Mouse (Mus musculus) heart, embryonic 15.5 days (tissue): Measurements from ENCODE around the gene Gm48551. TPM values are rescaled to one million over a fixed set of nuclear protein-coding genes. Genes with fewer than 3 reads are reported as not detected.

ENCODE experiments used
- ATAC-seq: fragments of 200-750 bp; cut with Nextera tagmentation; replicated peaks from 2 replicates; pipeline ENCODE4 v1.8.0; 2017; ENCODE audit warnings: low read depth, moderate TSS enrichment; ENCODE audit not compliant: insufficient number of reproducible peaks, insufficient read depth, low FRiP score
- H3K27ac ChIP-seq: fragments of 300-500 bp; sonication (generic); 2 replicates; pipeline ENCODE4 v1.5.1; 2015; ENCODE audit warnings: mild to moderate bottlenecking, inconsistent platforms
- H3K27me3 ChIP-seq: fragments of 300-500 bp; sonication (generic); 2 replicates; pipeline ENCODE4 v1.6.1; 2015; ENCODE audit warnings: inconsistent platforms
- H3K36me3 ChIP-seq: fragments of 300-500 bp; sonication (generic); 2 replicates; pipeline ENCODE4 v1.6.1; 2015; ENCODE audit warnings: mild to moderate bottlenecking, inconsistent platforms
- H3K4me1 ChIP-seq: fragments of 300-500 bp; sonication (generic); replicated peaks from 2 replicates; pipeline ENCODE4 v1.6.1; 2015; ENCODE audit warnings: inconsistent platforms
- H3K4me2 ChIP-seq: fragments of 300-500 bp; sonication (generic); 2 replicates; pipeline ENCODE4 v1.6.1; 2015; ENCODE audit warnings: inconsistent platforms, mild to moderate bottlenecking, moderate library complexity
- H3K4me3 ChIP-seq: fragments of 300-500 bp; sonication (generic); 2 replicates; pipeline ENCODE4 v1.5.1; 2015; ENCODE audit warnings: mild to moderate bottlenecking, inconsistent platforms
- H3K9ac ChIP-seq: fragments of 300-500 bp; sonication (generic); 2 replicates; pipeline ENCODE4 v1.6.1; 2015; ENCODE audit warnings: mild to moderate bottlenecking, inconsistent platforms
- H3K9me3 ChIP-seq: fragments of 300-500 bp; sonication (generic); replicated peaks from 2 replicates; pipeline ENCODE4 v1.6.1; 2016; ENCODE audit warnings: inconsistent platforms
- WGBS: fragments of 180-500 bp; shearing (Covaris S2); methylation state at CpG from one replicate; pipeline ENCODE4 v1.1.7; 2015; ENCODE audit warnings: mixed read lengths; 5-methylcytosine and 5-hydroxymethylcytosine counted together
- polyA plus RNA-seq: library from polyadenylated mRNA; unstranded; fragments of >200 nt; fragmentation: Nextera tagmentation; extraction: Ambion mirVana; gene quantifications from 2 replicates; pipeline ENCODE4 v1.2.1, GENCODE M21; 2015

The Gm48551 gene
- polyA plus RNA-seq, 1 experiment from 2014 or later = 2.2 TPM

- no peak for ATAC-seq
- H3K4me1 ChIP-seq = peaks cover 62% of the 10 kb centered on the region
- H3K9ac ChIP-seq = no peak overlapping the region
- WGBS = 43% methylated on average over 2 of the region's 2 CpGs
- H3K27me3 ChIP-seq = no peaks in the 10 kb centered on the region
- H3K27ac ChIP-seq = peak overlapping the region; percentile 99
- no peaks in the 10 kb centered on the region for H3K36me3 ChIP-seq
- H3K9me3 ChIP-seq = no peaks in the 10 kb centered on the region
- H3K4me3 ChIP-seq = no peak overlapping the region
- H3K4me2 ChIP-seq = peak overlapping the region; percentile 79
Measured at GRCm38 (mm10) chr10:81429092-81429491, 44.8 kb downstream of the Gm48551 start.

GRCm38 (mm10) chr10:81429605-81430061, 45.4 kb downstream of the Gm48551 start:
- H3K27ac ChIP-seq = peak overlapping the region; percentile 99
- no peaks in the 10 kb centered on the region for H3K27me3 ChIP-seq
- H3K9me3 ChIP-seq = no peaks in the 10 kb centered on the region
- H3K9ac ChIP-seq = peak overlapping the region; percentile 84
- ATAC-seq = peak; percentile 32
- H3K36me3 ChIP-seq = no peaks in the 10 kb centered on the region
- peaks cover 62% of the 10 kb centered on the region for H3K4me1 ChIP-seq
- WGBS = 0% methylated on average over 20 of the region's 20 CpGs
- peak overlapping the region; percentile 79 for H3K4me2 ChIP-seq
- peak overlapping the region; percentile 88 for H3K4me3 ChIP-seq

GRCm38 (mm10) chr10:81430141-81430830, 46.0 kb downstream of the Gm48551 start:
- Histone ChIP-seq H3K9me3 (no peaks in the 10 kb centered on the region), H3K4me2 (peak overlapping the region; percentile 79), H3K27ac (peak overlapping the region; percentile 99), H3K4me3 (peak overlapping the region; percentile 88), H3K27me3 (no peaks in the 10 kb centered on the region), H3K36me3 (no peaks in the 10 kb centered on the region), H3K4me1 (peaks cover 62% of the 10 kb centered on the region), H3K9ac (peak overlapping the region; percentile 84)
- 0% methylated on average over 52 of the region's 89 CpGs for WGBS
- ATAC-seq = peak; percentile 38

- Histone ChIP-seq H3K4me1 (peaks cover 62% of the 10 kb centered on the region), H3K4me3 (peak overlapping the region; percentile 88), H3K36me3 (no peaks in the 10 kb centered on the region), H3K27me3 (no peaks in the 10 kb centered on the region), H3K9ac (peak overlapping the region; percentile 84), H3K27ac (peak overlapping the region; percentile 99), H3K4me2 (peak overlapping the region; percentile 79), H3K9me3 (no peaks in the 10 kb centered on the region)
- ATAC-seq = peak; percentile 14; the same call in 1 of the 2 replicates
- WGBS = 2% methylated on average over 60 of the region's 70 CpGs
Measured at GRCm38 (mm10) chr10:81430831-81431525, 46.7 kb downstream of the Gm48551 start.

GRCm38 (mm10) chr10:81431526-81432168, 47.4 kb downstream of the Gm48551 start:
- no peaks in the 10 kb centered on the region for H3K9me3 ChIP-seq
- no peaks in the 10 kb centered on the region for H3K27me3 ChIP-seq
- peak overlapping the region; percentile 79 for H3K4me2 ChIP-seq
- peak overlapping the region; percentile 88 for H3K4me3 ChIP-seq
- peak overlapping the region; percentile 99 for H3K27ac ChIP-seq
- ATAC-seq = no peak
- no peaks in the 10 kb centered on the region for H3K36me3 ChIP-seq
- 0 out of 2 replicates have a peak overlapping the region, but pooled peaks have one; percentile 10 for H3K9ac ChIP-seq
- 17% methylated on average over 13 of the region's 15 CpGs for WGBS
- H3K4me1 ChIP-seq = peaks cover 56% of the 10 kb centered on the region

GRCm38 (mm10) chr10:81432169-81432867, 48.1 kb downstream of the Gm48551 start:
- H3K4me1 ChIP-seq = peaks cover 54% of the 10 kb centered on the region
- H3K36me3 ChIP-seq = no peaks in the 10 kb centered on the region
- no peaks in the 10 kb centered on the region for H3K9me3 ChIP-seq
- no peak overlapping the region for H3K9ac ChIP-seq
- ATAC-seq = no peak
- H3K4me3 ChIP-seq = no peak overlapping the region
- peak overlapping the region; percentile 17; the same call in 1 of the 2 replicates for H3K27ac ChIP-seq
- peak overlapping the region; percentile 58; the same call in 1 of the 2 replicates for H3K4me2 ChIP-seq
- WGBS = 68% methylated on average over 21 of the region's 21 CpGs
- H3K27me3 ChIP-seq = no peaks in the 10 kb centered on the region

- peak overlapping the region; percentile 58 for H3K4me2 ChIP-seq
- H3K27ac ChIP-seq = no peak overlapping the region; the same call in 1 of the 2 replicates
- WGBS = 5% methylated on average over 17 of the region's 17 CpGs
- H3K9ac ChIP-seq = peak overlapping the region; percentile 32; the same call in 1 of the 2 replicates
- ATAC-seq = peak; percentile 78
- H3K36me3 ChIP-seq = no peaks in the 10 kb centered on the region
- no peaks in the 10 kb centered on the region for H3K27me3 ChIP-seq
- H3K4me3 ChIP-seq = peak overlapping the region; percentile 25
- H3K4me1 ChIP-seq = peaks cover 52% of the 10 kb centered on the region
- no peaks in the 10 kb centered on the region for H3K9me3 ChIP-seq
Measured at GRCm38 (mm10) chr10:81432868-81433262, 48.6 kb downstream of the Gm48551 start.

- H3K4me1 ChIP-seq = peaks cover 52% of the 10 kb centered on the region
- H3K4me3 ChIP-seq = no peak overlapping the region
- H3K27me3 ChIP-seq = no peaks in the 10 kb centered on the region
- no peaks in the 10 kb centered on the region for H3K36me3 ChIP-seq
- peak overlapping the region; percentile 32; the same call in 1 of the 2 replicates for H3K9ac ChIP-seq
- no peaks in the 10 kb centered on the region for H3K9me3 ChIP-seq
- 72% methylated on average over 26 of the region's 26 CpGs for whole genome bisulfite sequencing
- no peak overlapping the region for H3K4me2 ChIP-seq
- H3K27ac ChIP-seq = no peak overlapping the region; the same call in 1 of the 2 replicates
- no peak for ATAC-seq
Measured at GRCm38 (mm10) chr10:81433541-81434289, 49.4 kb downstream of the Gm48551 start.

- no peak for ATAC-seq
- H3K4me1 ChIP-seq = peaks cover 45% of the 10 kb centered on the region
- no peak overlapping the region for H3K9ac ChIP-seq
- H3K36me3 ChIP-seq = no peaks in the 10 kb centered on the region
- H3K4me3 ChIP-seq = no peak overlapping the region
- no peaks in the 10 kb centered on the region for H3K9me3 ChIP-seq
- H3K27me3 ChIP-seq = no peaks in the 10 kb centered on the region
- 0 out of 2 replicates have a peak overlapping the region, but pooled peaks have one; percentile 7 for H3K4me2 ChIP-seq
- peak overlapping the region; percentile 41 for H3K27ac ChIP-seq
- WGBS = 50% methylated on average over 15 of the region's 15 CpGs
Measured at GRCm38 (mm10) chr10:81434361-81435263, 50.3 kb downstream of the Gm48551 start.
